Mouse (Mus musculus): Measurements from ENCODE around the gene Gm13030. TPM values are rescaled to one million over a fixed set of nuclear protein-coding genes. Genes with fewer than 3 reads are reported as not detected.

Gene Gm13030
- polyA plus RNA-seq, 1 experiment = not detected

DNA sequence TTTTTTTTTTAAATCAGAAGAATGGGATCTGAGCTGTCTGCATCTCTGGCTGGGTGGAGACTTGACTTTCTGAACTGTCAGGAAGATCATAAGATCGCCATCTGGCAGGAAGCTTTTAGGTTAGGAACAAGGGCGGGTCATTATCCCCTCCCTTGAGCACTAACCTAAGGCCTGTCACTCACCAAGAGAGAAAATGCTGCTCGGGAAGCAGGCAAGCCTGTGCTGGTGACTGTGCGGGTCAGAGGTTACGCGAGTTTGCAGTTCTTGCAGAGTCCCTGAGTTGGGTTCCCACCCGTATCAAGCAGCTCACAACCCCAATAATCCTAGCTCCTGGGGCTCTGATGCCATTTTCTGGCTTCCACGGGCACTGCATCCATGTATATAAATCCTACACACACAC lies 5.1 kb downstream of the Gm13030 start:
- H3K9me3 ChIP-seq = peaks cover 4% of the 10 kb centered on the region
- H3K4me1 ChIP-seq = peaks cover 8% of the 10 kb centered on the region
- peaks cover 45% of the 10 kb centered on the region for H3K27me3 ChIP-seq (replicated peaks)
- TF ChIP-seq GATA1 (IDR thresholded peaks at IDR 0.05; ENCODE audit: borderline replicate concordance, low read length) = no peak
- TF ChIP-seq FLI1 (IDR thresholded peaks at IDR 0.05; ENCODE audit: low read length) = no peak
- H3K36me3 ChIP-seq (replicated peaks; ENCODE audit: low read length) = no peaks in the 10 kb centered on the region
- no peak overlapping the region for H3K4me3 ChIP-seq (replicated peaks)

DNA sequence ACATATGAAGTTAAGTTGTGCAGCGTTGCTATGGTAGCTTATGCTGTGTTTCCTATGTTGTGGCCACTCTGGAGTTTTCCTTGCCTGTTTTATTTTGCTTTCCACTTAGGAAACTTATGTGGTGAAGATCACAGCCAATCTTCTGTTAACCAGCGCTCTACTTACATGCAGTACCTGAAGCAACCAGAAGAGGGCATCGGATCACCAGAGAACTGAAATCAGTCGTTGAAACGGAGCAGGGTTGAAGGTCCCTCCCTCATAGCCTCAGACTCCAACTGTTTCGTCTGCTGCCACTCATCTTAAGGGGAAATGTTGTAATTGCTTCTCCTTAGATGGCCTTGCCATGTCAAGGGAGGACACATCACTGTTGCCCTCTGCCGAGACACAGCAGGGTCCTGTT lies 7.4 kb downstream of the Gm13030 start:
- no peaks in the 10 kb centered on the region for H3K36me3 ChIP-seq (replicated peaks; ENCODE audit: low read length)
- TF ChIP-seq GATA1 (IDR thresholded peaks at IDR 0.05; ENCODE audit: borderline replicate concordance, low read length) (no peak), FLI1 (IDR thresholded peaks at IDR 0.05; ENCODE audit: low read length) (no peak)
- peaks cover 9% of the 10 kb centered on the region for H3K9me3 ChIP-seq
- peaks cover 56% of the 10 kb centered on the region for H3K27me3 ChIP-seq (replicated peaks)
- peak overlapping the region; percentile 48 for H3K4me3 ChIP-seq (replicated peaks)
- H3K4me1 ChIP-seq = peaks cover 14% of the 10 kb centered on the region

- Histone ChIP-seq H3K36me3 (replicated peaks; ENCODE audit: low read length) (no peaks in the 10 kb centered on the region), H3K9me3 (peaks cover 9% of the 10 kb centered on the region), H3K27me3 (replicated peaks) (peaks cover 57% of the 10 kb centered on the region), H3K4me3 (replicated peaks) (no peak overlapping the region), H3K4me1 (peaks cover 14% of the 10 kb centered on the region)
- TF ChIP-seq FLI1 (IDR thresholded peaks at IDR 0.05; ENCODE audit: low read length) (no peak), GATA1 (IDR thresholded peaks at IDR 0.05; ENCODE audit: borderline replicate concordance, low read length) (no peak)
These were observed 7.8 kb downstream of the Gm13030 start for GRCm38 (mm10) chr4:138865991-138866390.

GRCm38 (mm10) chr4:138865092-138865491 lies 8.7 kb downstream of the Gm13030 start:
- TF ChIP-seq GATA1 (IDR thresholded peaks at IDR 0.05; ENCODE audit: borderline replicate concordance, low read length) (no peak), FLI1 (IDR thresholded peaks at IDR 0.05; ENCODE audit: low read length) (no peak)

DNA sequence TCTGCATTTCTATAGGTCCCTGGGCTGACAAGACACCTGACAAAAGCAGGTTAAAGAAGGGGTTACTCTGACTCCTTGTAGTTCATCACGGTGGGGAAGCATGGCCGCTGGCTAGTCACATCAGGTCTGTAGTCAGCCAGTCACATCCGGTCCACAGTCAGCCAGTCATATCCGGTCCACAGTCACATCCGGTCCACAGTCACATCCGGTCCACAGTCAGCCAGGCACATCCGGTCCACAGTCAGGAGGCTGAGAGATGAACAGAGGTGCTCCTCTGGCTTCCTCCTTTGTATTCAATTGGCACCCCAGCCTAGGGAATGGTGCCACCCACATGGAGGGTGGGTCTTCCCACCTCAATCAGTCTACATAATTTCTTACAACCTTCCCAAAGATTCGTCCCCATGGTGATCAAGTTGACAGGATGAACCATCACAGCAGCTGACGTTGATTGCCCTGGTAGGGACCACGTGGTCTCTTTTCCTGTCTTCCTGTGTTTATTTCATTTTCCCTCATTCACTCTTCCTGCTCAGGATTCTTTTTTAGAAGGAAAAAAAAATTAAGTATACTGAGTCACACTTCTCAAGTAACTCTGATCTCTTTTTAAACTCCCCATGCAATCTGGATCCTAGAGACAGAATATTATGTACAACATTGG lies 10.3 kb downstream of the Gm13030 start, which contains the start of gene Pla2g5:
Gene Pla2g5, minus strand, starts transcription at position 139 of the 655 bp plus-strand sequence.
- TF ChIP-seq GATA1 (IDR thresholded peaks at IDR 0.05; ENCODE audit: borderline replicate concordance, low read length) (no peak), FLI1 (IDR thresholded peaks at IDR 0.05; ENCODE audit: low read length) (peak; percentile 68; the same call in 1 of the 2 replicates)

More at GRCm38 (mm10) chr4:138865092-138865491, 8.7 kb downstream of the Gm13030 start:
- Histone ChIP-seq H3K4me1 (peaks cover 14% of the 10 kb centered on the region), H3K4me3 (replicated peaks) (no peak overlapping the region), H3K9me3 (peaks cover 10% of the 10 kb centered on the region), H3K27me3 (replicated peaks) (peaks cover 61% of the 10 kb centered on the region), H3K36me3 (replicated peaks; ENCODE audit: low read length) (no peaks in the 10 kb centered on the region)

GRCm38 (mm10) chr4:138859728-138860127 lies 14.0 kb downstream of the Gm13030 start:
- Histone ChIP-seq H3K4me1 (peaks cover 39% of the 10 kb centered on the region), H3K36me3 (replicated peaks; ENCODE audit: low read length) (no peaks in the 10 kb centered on the region), H3K9me3 (peaks cover 19% of the 10 kb centered on the region), H3K27me3 (replicated peaks) (peaks cover 77% of the 10 kb centered on the region), H3K4me3 (replicated peaks) (peak overlapping the region; percentile 33)
- no peak for TF ChIP-seq FLI1 (IDR thresholded peaks at IDR 0.05; ENCODE audit: low read length)

More for the DNA sequence above, 10.3 kb downstream of the Gm13030 start, which contains the start of gene Pla2g5:
- Histone ChIP-seq H3K36me3 (replicated peaks; ENCODE audit: low read length) (no peaks in the 10 kb centered on the region), H3K4me1 (peaks cover 24% of the 10 kb centered on the region), H3K4me3 (replicated peaks) (peak within 1 kb of the TSS; percentile 59), H3K27me3 (replicated peaks) (peaks cover 74% of the 10 kb centered on the region), H3K9me3 (peaks cover 14% of the 10 kb centered on the region; the same call in 1 of the 2 replicates)

DNA sequence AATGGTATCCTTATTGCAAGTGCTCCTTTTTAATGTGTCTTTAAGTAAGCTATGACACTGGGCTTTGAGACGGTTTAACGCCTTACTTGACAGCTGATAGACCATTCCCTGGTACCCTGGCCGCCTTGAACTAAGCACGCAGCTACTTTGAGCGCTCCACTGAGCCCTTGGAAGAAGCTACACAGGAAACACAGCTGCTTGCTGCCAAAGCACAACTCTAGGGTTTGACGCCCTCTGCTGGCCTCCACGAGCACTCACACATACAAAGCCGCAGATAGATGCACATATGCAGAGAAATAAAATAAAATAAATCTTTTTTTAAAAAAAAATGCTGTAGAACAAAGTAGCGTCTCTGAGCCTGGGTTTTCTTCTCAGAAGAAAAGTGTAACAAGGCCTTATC lies 14.5 kb downstream of the Gm13030 start:
- Histone ChIP-seq H3K4me1 (peaks cover 42% of the 10 kb centered on the region), H3K9me3 (peaks cover 19% of the 10 kb centered on the region), H3K4me3 (replicated peaks) (no peak overlapping the region), H3K36me3 (replicated peaks; ENCODE audit: low read length) (no peaks in the 10 kb centered on the region), H3K27me3 (replicated peaks) (peaks cover 77% of the 10 kb centered on the region)
- TF ChIP-seq GATA1 (IDR thresholded peaks at IDR 0.05; ENCODE audit: borderline replicate concordance, low read length) (no peak), FLI1 (IDR thresholded peaks at IDR 0.05; ENCODE audit: low read length) (no peak)

- Histone ChIP-seq H3K36me3 (replicated peaks; ENCODE audit: low read length) (no peaks in the 10 kb centered on the region), H3K4me1 (peaks cover 40% of the 10 kb centered on the region), H3K27me3 (replicated peaks) (peaks cover 81% of the 10 kb centered on the region), H3K4me3 (replicated peaks) (peak overlapping the region; percentile 4), H3K9me3 (peaks cover 21% of the 10 kb centered on the region)
- TF ChIP-seq FLI1 (IDR thresholded peaks at IDR 0.05; ENCODE audit: low read length) (no peak), GATA1 (IDR thresholded peaks at IDR 0.05; ENCODE audit: borderline replicate concordance, low read length) (no peak)
These were observed 15.3 kb downstream of the Gm13030 start for GRCm38 (mm10) chr4:138858446-138858845.

DNA sequence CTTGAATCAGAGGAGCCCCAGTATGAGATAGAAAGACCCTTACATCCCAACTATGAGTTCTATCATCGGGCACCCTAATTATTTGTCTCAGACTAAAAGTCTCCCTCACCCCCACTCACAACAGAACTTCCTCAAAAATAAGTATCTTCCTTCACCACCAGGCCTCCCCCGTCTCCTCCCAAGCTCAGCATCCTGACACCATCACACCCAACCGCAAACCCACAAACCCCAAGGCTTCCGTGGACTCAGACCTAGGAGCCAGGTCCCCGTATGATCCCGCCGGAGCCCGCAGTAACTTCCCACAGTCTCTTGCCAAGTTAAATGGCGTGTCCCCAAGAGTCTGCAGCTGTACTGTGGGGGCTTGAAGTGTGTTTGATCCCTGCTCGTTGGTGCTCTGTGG lies 16.2 kb downstream of the Gm13030 start:
- H3K4me3 ChIP-seq (replicated peaks) = no peak overlapping the region
- H3K9me3 ChIP-seq = peaks cover 20% of the 10 kb centered on the region
- peaks cover 86% of the 10 kb centered on the region for H3K27me3 ChIP-seq (replicated peaks)
- no peak for TF ChIP-seq GATA1 (IDR thresholded peaks at IDR 0.05; ENCODE audit: borderline replicate concordance, low read length)
- no peak for TF ChIP-seq FLI1 (IDR thresholded peaks at IDR 0.05; ENCODE audit: low read length)
- H3K36me3 ChIP-seq (replicated peaks; ENCODE audit: low read length) = no peaks in the 10 kb centered on the region
- H3K4me1 ChIP-seq = peaks cover 40% of the 10 kb centered on the region

- no peak for TF ChIP-seq FLI1 (IDR thresholded peaks at IDR 0.05; ENCODE audit: low read length)
- no peak for TF ChIP-seq GATA1 (IDR thresholded peaks at IDR 0.05; ENCODE audit: borderline replicate concordance, low read length)
- Histone ChIP-seq H3K27me3 (replicated peaks) (peaks cover 81% of the 10 kb centered on the region), H3K4me3 (replicated peaks) (no peak overlapping the region), H3K4me1 (peaks cover 51% of the 10 kb centered on the region), H3K9me3 (peaks cover 20% of the 10 kb centered on the region), H3K36me3 (replicated peaks; ENCODE audit: low read length) (no peaks in the 10 kb centered on the region)
These were observed 17.3 kb downstream of the Gm13030 start for GRCm38 (mm10) chr4:138856491-138856890.
